Mouse (Mus musculus): ENCODE results near the gene Snx12.

GRCm38 (mm10) chrX:101168425-101168824 is 53.9 kb downstream of the Snx12 start:
- TF ChIP-seq CTCF (IDR thresholded peaks at IDR 0.05; ENCODE audit: borderline replicate concordance, control insufficient read depth, extremely low read depth, insufficient read depth, low read length, poor library complexity) (no peak), POLR2A (IDR thresholded peaks at IDR 0.05; ENCODE audit: control insufficient read depth, extremely low read depth, insufficient read depth, low read length, poor library complexity) (no peak)

All from thymus, adult 2 months (tissue).